Mouse (Mus musculus) heart, adult 2 months (tissue): ENCODE results near the gene Vps72. TPM values are rescaled to one million over a fixed set of nuclear protein-coding genes. Genes with fewer than 3 reads are reported as not detected.

ENCODE experiments used
- DNase-seq, 2 experiments: peaks; one replicate each; pipeline ENCODE4 v3.0.0; 2021
- H3K27ac ChIP-seq: fragments of 200-600 bp; 2 replicates; pipeline ENCODE4 v1.8.1; 2022
- H3K27me3 ChIP-seq: fragments of 200-500 bp; 2 replicates; pipeline ENCODE4 v1.6.1; 2012; ENCODE audit warnings: mild to moderate bottlenecking, low read length, inconsistent platforms, mixed read lengths; ENCODE audit not compliant: control insufficient read depth, insufficient read depth
- H3K36me3 ChIP-seq: fragments of 200-500 bp; 2 replicates; pipeline ENCODE4 v1.6.1; 2012; ENCODE audit warnings: low read length, inconsistent platforms; ENCODE audit not compliant: control insufficient read depth, insufficient read depth
- H3K4me1 ChIP-seq: fragments of 200-500 bp; 2 replicates; pipeline ENCODE4 v1.6.1; 2011; ENCODE audit warnings: low read length; ENCODE audit not compliant: control insufficient read depth, insufficient read depth
- H3K4me3 ChIP-seq: fragments of 200-600 bp; 2 replicates; pipeline ENCODE4 v1.8.1; 2022
- H3K79me2 ChIP-seq: fragments of 200-500 bp; replicated peaks from 2 replicates; pipeline ENCODE4 v1.6.1; 2012; ENCODE audit warnings: mild to moderate bottlenecking, inconsistent platforms, low read length, moderate library complexity, mixed read lengths; ENCODE audit not compliant: control insufficient read depth, insufficient read depth
- H3K9ac ChIP-seq: fragments of 200-500 bp; 2 replicates; pipeline ENCODE4 v1.6.1; 2012; ENCODE audit warnings: low read depth, mild to moderate bottlenecking, control low read depth, inconsistent platforms, low read length, mixed read lengths
- CTCF ChIP-seq: fragments of 200-600 bp; IDR thresholded peaks from 2 replicates; pipeline ENCODE4 v1.8.1; 2022; ENCODE audit warnings: antibody characterized with exemption, mild to moderate bottlenecking, moderate library complexity
- EP300 ChIP-seq: fragments of 200-500 bp; IDR thresholded peaks from 2 replicates; pipeline ENCODE4 v1.6.1; 2011; ENCODE audit warnings: low read depth, low read length, control low read depth; ENCODE audit not compliant: insufficient read depth
- POLR2A ChIP-seq: fragments of 200-500 bp; IDR thresholded peaks from 2 replicates; pipeline ENCODE4 v1.6.1; 2011; ENCODE audit warnings: mild to moderate bottlenecking, low read depth, low read length, control low read depth; ENCODE audit not compliant: insufficient read depth
- WGBS: fragments of 180-500 bp; shearing (Covaris S2); methylation state at CpG from one replicate; pipeline ENCODE4 v1.1.7; 2018; 5-methylcytosine and 5-hydroxymethylcytosine counted together
- intact Hi-C: fragments of 180-260 bp; cut with DNase I; formaldehyde crosslinking; loops from one replicate; pipeline ENCODE4 v1.15.1; 2025
- polyA plus RNA-seq: library from polyadenylated mRNA; depleted of rRNA; stranded (reverse); fragments of >200 nt; gene quantifications from 2 replicates; pipeline ENCODE4 v1.2.3, GENCODE M21; 2012
- total RNA-seq, 2 experiments: library from RNA; stranded (reverse); gene quantifications; 2 replicates each; pipeline ENCODE4 v1.2.3; 2021

Vps72 gene
- total and polyA plus RNA-seq, 3 experiments = 31.8 to 36.5 (median 34.5) TPM

DNA sequence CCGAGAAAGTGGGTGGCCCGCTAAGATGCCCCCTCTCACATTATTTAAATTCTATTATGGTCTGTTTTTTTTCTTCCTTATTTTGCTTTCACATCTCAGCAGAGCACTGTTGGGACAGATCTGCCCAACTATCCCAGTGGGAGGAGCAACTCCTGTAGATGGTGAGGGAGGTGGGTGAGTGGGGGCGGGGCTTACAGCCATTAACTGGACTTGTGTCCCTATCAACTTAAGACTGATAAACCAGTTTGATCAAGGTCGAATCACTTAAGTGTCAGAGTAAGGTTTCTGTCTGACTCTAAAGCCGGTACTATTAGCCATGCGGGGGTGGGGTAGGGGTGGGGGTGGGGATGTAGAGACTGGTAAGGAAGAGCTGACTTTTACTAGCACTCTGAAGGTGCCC is 24.2 kb downstream of the Vps72 start:
- 9% methylated on average over 6 of the region's 6 CpGs for WGBS
- Histone ChIP-seq H3K4me1 (peaks cover 6% of the 10 kb centered on the region), H3K4me3 (peak overlapping the region; percentile 44), H3K79me2 (no peaks in the 10 kb centered on the region), H3K27me3 (no peaks in the 10 kb centered on the region), H3K27ac (peak overlapping the region; percentile 1; the same call in 1 of the 2 replicates), H3K9ac (no peak overlapping the region), H3K36me3 (no peaks in the 10 kb centered on the region; the same call in 1 of the 2 replicates)
- peak; percentile 58 to 62 for DNase-seq
- intact Hi-C loops = no loop called here
- TF ChIP-seq POLR2A (peak; percentile 51), EP300 (no peak)

DNA sequence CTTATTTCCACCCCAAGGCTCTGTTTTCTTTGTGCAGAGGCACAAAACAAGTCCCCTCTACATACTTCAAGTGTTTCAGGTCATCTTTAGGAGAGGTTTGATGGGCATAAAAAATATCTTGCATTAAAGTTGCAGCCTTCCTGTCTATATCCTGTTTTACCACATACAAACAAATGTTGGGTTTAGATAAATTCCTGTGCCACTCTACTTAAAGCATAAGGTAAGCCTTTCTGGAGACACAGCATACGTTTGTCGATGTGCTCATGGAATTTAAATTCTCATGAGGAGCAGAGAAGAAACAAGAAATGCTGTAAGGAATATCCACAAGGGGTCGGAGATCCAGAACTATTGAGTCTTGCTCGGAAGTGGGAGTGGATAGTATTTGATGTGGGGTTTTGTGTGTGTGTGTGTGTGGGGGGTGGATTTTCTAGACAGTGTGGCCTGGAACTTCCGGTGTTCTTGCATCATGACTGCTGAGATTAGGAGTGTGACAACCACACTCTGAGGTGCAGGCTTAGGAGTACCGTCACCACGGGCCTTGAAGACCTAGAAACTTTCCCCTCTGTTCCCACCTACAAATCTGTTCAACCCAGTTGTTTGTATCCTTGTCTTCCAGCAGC is 24.7 kb downstream of the Vps72 start:
- no peak overlapping the region for H3K27ac ChIP-seq
- no peak overlapping the region; the same call in 1 of the 2 replicates for H3K4me3 ChIP-seq
- H3K9ac ChIP-seq = no peak overlapping the region
- no peak for TF ChIP-seq EP300
- TF ChIP-seq POLR2A = no peak
- TF ChIP-seq CTCF = no peak
- peaks cover 6% of the 10 kb centered on the region for H3K4me1 ChIP-seq
- intact Hi-C loops = no loop called here
- H3K79me2 ChIP-seq = no peaks in the 10 kb centered on the region
- no peaks in the 10 kb centered on the region; the same call in 1 of the 2 replicates for H3K36me3 ChIP-seq
- DNase-seq = no peak
- H3K27me3 ChIP-seq = no peaks in the 10 kb centered on the region
- WGBS = 55% methylated on average over 7 of the region's 7 CpGs

DNA sequence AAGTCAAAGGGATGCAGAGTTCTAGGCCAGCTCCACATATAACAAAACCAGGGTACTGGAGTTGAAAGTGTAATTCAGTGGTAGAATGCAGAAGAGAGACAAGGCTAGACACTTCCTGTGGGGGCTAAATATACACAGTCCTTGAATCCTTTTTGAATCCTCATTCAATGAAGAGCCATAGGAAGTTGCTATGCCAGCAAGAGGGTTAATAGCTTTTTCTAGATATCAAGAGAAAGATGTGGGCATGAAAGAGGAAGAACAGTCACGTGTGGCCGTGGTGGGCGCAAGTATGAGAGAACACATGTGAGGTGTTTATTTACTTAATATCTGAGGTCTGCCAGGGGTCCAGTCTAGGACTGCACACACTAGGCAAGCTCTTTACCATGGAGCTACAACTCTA is 25.5 kb downstream of the Vps72 start:
- intact Hi-C loops = no loop called here
- Histone ChIP-seq H3K4me1 (peaks cover 6% of the 10 kb centered on the region), H3K27ac (no peak overlapping the region)

DNA sequence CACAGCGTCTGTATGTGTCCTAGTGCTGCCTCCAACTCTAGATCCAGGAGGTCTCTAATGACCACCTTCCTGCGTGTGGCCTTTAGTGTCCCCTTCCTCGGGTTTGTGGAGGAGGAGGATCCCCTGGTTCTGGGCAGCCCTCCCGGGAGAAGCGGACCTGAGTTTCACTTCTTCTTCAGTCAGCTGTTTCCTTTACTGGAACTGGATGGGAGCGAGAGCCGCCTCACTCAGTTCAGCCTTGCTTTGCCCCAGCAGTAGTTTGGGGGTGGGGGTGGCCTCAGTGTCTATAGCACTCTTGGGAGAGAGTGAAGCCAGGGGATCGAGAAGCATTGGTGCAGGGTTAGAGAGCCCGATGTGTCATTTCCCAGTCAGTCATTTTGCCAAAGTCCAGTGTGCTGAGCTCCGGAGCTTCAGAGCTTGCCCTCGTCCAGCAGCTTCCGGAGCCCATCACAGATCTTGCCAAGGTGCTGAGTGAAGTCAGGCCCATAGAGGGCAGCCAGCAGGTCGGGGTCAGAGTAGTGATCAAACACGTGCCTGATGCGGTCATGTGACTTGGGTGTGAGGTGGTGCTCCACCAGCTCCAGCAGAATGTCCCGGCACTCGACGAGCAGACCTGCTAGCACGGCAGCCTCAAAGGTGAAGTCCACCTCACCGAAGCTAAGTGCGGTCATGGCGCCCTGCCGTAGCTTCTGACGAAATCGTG is 28.9 kb downstream of the Vps72 start:
- Histone ChIP-seq H3K4me1 (peaks cover 3% of the 10 kb centered on the region; the same call in 1 of the 2 replicates), H3K27me3 (no peaks in the 10 kb centered on the region), H3K79me2 (no peaks in the 10 kb centered on the region), H3K36me3 (no peaks in the 10 kb centered on the region), H3K4me3 (no peak overlapping the region), H3K27ac (no peak overlapping the region), H3K9ac (no peak overlapping the region)
- WGBS = 70% methylated on average over 25 of the region's 25 CpGs
- intact Hi-C loops = loop anchor here (5.0 kb wide), 1 partner anchor 97 kb away; the partner anchor contains the start of gene Psmd4
- peak in 1 of 2 experiments; percentile 54 for DNase-seq
- no peak for TF ChIP-seq EP300
- no peak for TF ChIP-seq POLR2A
- TF ChIP-seq CTCF = no peak

More for the DNA sequence above, 25.5 kb downstream of the Vps72 start:
- Histone ChIP-seq H3K27me3 (no peaks in the 10 kb centered on the region), H3K4me3 (no peak overlapping the region), H3K36me3 (no peaks in the 10 kb centered on the region; the same call in 1 of the 2 replicates), H3K9ac (no peak overlapping the region), H3K79me2 (no peaks in the 10 kb centered on the region)
- WGBS = 87% methylated on average over 3 of the region's 3 CpGs
- TF ChIP-seq CTCF (no peak), POLR2A (no peak), EP300 (no peak)
- no peak for DNase-seq

DNA sequence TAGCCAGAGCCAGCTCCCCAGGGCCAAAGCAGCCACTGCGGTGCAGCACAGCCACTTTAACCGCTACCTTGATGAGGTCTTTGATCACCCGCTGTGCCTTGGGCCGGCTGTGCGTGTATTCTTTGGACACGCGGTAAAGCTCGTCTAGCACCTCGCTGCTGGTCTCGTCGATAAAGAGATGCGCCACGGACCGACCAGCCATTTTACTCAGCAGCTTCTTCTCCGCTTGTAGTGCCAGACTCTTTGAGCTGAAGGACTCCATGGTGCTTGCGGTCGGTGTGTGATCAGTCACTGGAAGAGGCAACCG is 29.4 kb downstream of the Vps72 start:
- intact Hi-C loops = loop anchor here (5.0 kb wide), 1 partner anchor 98 kb away; the partner anchor contains the start of gene Psmd4
- Histone ChIP-seq H3K36me3 (no peaks in the 10 kb centered on the region), H3K27ac (no peak overlapping the region), H3K4me3 (no peak overlapping the region), H3K4me1 (peaks cover 3% of the 10 kb centered on the region; the same call in 1 of the 2 replicates), H3K27me3 (no peaks in the 10 kb centered on the region), H3K9ac (no peak overlapping the region), H3K79me2 (no peaks in the 10 kb centered on the region)
- no peak for DNase-seq
- TF ChIP-seq CTCF (no peak), EP300 (no peak), POLR2A (no peak)
- 73% methylated on average over 18 of the region's 18 CpGs for WGBS

DNA sequence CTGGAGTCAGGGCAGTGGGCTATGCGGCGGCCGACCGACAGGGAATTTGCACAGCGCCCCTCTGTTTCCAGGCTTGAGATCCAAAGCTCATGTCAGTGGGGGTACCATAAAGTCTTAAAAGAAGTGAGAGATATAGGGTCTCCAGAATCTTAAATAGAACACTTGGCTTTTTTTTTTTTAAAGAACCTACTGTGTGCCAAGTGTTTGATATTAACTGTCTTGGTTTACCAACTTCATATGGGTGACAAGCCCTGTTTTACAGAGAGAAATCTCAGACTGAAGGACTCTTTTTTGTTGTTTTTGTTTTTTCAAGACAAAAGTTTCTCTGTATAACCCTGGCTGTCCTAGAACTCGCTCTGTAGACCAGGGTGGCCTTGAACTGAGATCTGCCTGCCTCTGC is 30.0 kb downstream of the Vps72 start:
- Histone ChIP-seq H3K36me3 (no peaks in the 10 kb centered on the region), H3K79me2 (no peaks in the 10 kb centered on the region), H3K27me3 (no peaks in the 10 kb centered on the region), H3K27ac (no peak overlapping the region; the same call in 1 of the 2 replicates), H3K9ac (no peak overlapping the region), H3K4me3 (no peak overlapping the region), H3K4me1 (no peaks in the 10 kb centered on the region; the same call in 1 of the 2 replicates)
- WGBS = 96% methylated on average over 6 of the region's 6 CpGs
- no peak for TF ChIP-seq EP300
- TF ChIP-seq CTCF = no peak
- TF ChIP-seq POLR2A = no peak
- intact Hi-C loops = loop anchor here (5.0 kb wide), 1 partner anchor 98 kb away; the partner anchor contains the start of gene Psmd4
- DNase-seq = no peak
